Mouse (Mus musculus) liver, embryonic 14 days (tissue): ENCODE data around the gene Uvssa. TPM values are rescaled to one million over a fixed set of nuclear protein-coding genes. Genes with fewer than 3 reads are reported as not detected.

Experiments used
- polyA plus RNA-seq: library from polyadenylated mRNA; depleted of rRNA; stranded (reverse); fragments of >200 nt; gene quantifications from 2 replicates; pipeline ENCODE4 v1.2.3, GENCODE M21; 2012; rRNA removed

Uvssa gene
- 2.3 and 2.6 TPM in 2 replicates for polyA plus RNA-seq

GRCm38 (mm10) chr5:33378302-33378854, at the start of gene Uvssa:
Gene Uvssa (plus strand): TSS chr5:33378549.

GRCm38 (mm10) chr5:33335273-33335976, 42.9 kb upstream of the Uvssa start, which contains the start of gene Maea:
Gene Maea (plus strand): TSS chr5:33335509.

GRCm38 (mm10) chr5:33433201-33434138, 55.1 kb downstream of the Uvssa start, which contains the start of gene Nkx1-1:
Gene Nkx1-1 (minus strand): TSS chr5:33433976.

Other genes with a start within 250 kb of the Uvssa start
- gene Spon2, start 160.1 kb upstream of the Uvssa start, polyA plus RNA-seq: 6.2 and 7.2 TPM in 2 replicates
- 96.7 and 100 TPM in 2 replicates for gene Ctbp1, start 103.6 kb upstream of the Uvssa start, polyA plus RNA-seq
- gene Maea, start 43.0 kb upstream of the Uvssa start, polyA plus RNA-seq: 43.7 and 48.4 TPM in 2 replicates
- gene Nkx1-1, start 55.4 kb downstream of the Uvssa start, polyA plus RNA-seq: not detected in 2 replicates